Mouse (Mus musculus) erythroblast, embryonic 14.5 days (primary cell): ENCODE measurements around the gene C130032M10Rik.

Source experiments
- GATA1 ChIP-seq: IDR thresholded peaks from 2 replicates; pipeline ENCODE4 v1.6.1; 2012; ENCODE audit warnings: low read length, inconsistent platforms, mixed read lengths
- TAL1 ChIP-seq: IDR thresholded peaks from 3 replicates; pipeline ENCODE4 v1.6.1; 2012; ENCODE audit warnings: low read length, inconsistent platforms, mixed read lengths

DNA sequence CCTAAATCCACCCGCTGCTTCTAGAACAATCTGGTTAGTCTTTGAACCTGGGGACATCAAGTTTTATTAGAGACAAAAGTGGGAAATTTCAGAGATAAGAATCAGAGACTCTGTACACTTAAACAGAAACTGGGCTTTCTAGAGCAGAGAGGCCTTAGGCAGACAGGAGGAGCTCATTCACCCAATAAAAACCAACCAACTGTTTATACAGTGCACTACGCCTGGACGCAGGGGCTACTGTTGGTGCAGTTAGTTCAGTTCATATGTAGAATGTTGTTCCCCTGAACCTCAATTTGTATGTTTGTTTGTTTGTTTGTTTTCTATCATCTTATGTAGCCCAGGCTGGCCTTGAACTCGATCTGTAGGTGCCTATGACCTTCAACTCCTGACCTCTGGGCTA, 28.7 kb upstream of the C130032M10Rik start:
- TF ChIP-seq TAL1 = no peak
- TF ChIP-seq GATA1 = no peak
